Mouse (Mus musculus): Measurements from ENCODE around the gene Iscu.
A peak's percentile ranks its signal among the peaks of the same experiment; 100 is the strongest.

Iscu gene

GRCm38 (mm10) chr5:113772450-113772895 lies at the start of gene Iscu, which contains the start of gene Sart3:
Iscu (plus strand) TSS chr5:113772748.
Sart3 (minus strand) TSS chr5:113772510.
- DNase-seq: peak; percentile 95

GRCm38 (mm10) chr5:113723567-113724237 lies 48.8 kb upstream of the Iscu start:
- DNase-seq: no peak

GRCm38 (mm10) chr5:113724446-113724845 lies 48.1 kb upstream of the Iscu start, which contains the start of gene 1700069L16Rik:
1700069L16Rik (minus strand) TSS chr5:113724772.
- DNase-seq: peak; percentile 88

- no peak for DNase-seq
These were observed 47.1 kb upstream of the Iscu start for GRCm38 (mm10) chr5:113725417-113725816.

- DNase-seq: no peak
These were observed 45.9 kb upstream of the Iscu start for GRCm38 (mm10) chr5:113726618-113727017.

- no peak for DNase-seq
These were observed 45.3 kb upstream of the Iscu start for GRCm38 (mm10) chr5:113727238-113727637.

GRCm38 (mm10) chr5:113728011-113728410 lies 44.5 kb upstream of the Iscu start:
- no peak for DNase-seq

GRCm38 (mm10) chr5:113728691-113729090 lies 43.9 kb upstream of the Iscu start:
- DNase-seq: no peak

GRCm38 (mm10) chr5:113730641-113731121 lies 41.9 kb upstream of the Iscu start:
- no peak for DNase-seq

- no peak for DNase-seq
These were observed 41.4 kb upstream of the Iscu start for GRCm38 (mm10) chr5:113731174-113731573.

GRCm38 (mm10) chr5:113732182-113732581 lies 40.4 kb upstream of the Iscu start:
- DNase-seq: peak; percentile 80

- no peak for DNase-seq
These were observed 38.2 kb upstream of the Iscu start for GRCm38 (mm10) chr5:113734376-113734775.

- DNase-seq: no peak
These were observed 37.6 kb upstream of the Iscu start for GRCm38 (mm10) chr5:113735023-113735344.

GRCm38 (mm10) chr5:113735345-113736112 lies 37.0 kb upstream of the Iscu start, which contains the start of gene Ficd:
Ficd (plus strand) TSS chr5:113735803.
- DNase-seq: peak; percentile 94

- no peak for DNase-seq
These were observed 36.4 kb upstream of the Iscu start for GRCm38 (mm10) chr5:113736113-113736502.

- DNase-seq: no peak
These were observed 35.9 kb upstream of the Iscu start for GRCm38 (mm10) chr5:113736522-113737164.

GRCm38 (mm10) chr5:113737607-113738237 lies 34.8 kb upstream of the Iscu start:
- no peak for DNase-seq

- no peak for DNase-seq
These were observed 24.9 kb upstream of the Iscu start for GRCm38 (mm10) chr5:113747629-113748028.

GRCm38 (mm10) chr5:113748556-113749331 lies 23.8 kb upstream of the Iscu start:
- no peak for DNase-seq

GRCm38 (mm10) chr5:113751521-113752157 lies 20.9 kb upstream of the Iscu start:
- no peak for DNase-seq

GRCm38 (mm10) chr5:113755347-113756030 lies 17.1 kb upstream of the Iscu start:
- no peak for DNase-seq
